Mouse (Mus musculus) hematopoietic stem cell, adult 5-6 weeks (primary cell): Measurements from ENCODE around the gene Itgal. TPM values are rescaled to one million over a fixed set of nuclear protein-coding genes. Genes with fewer than 3 reads are reported as not detected.

ENCODE experiments used
- ATAC-seq, 2 experiments: fragments of 125-278 bp in 1 of 2; replicated peaks in 1 of 2; 2 replicates each; pipeline ENCODE4 v1.8.0; 2016 to 2017; ENCODE audit warnings: inconsistent platforms in 2 of 2, mild to moderate bottlenecking in 2 of 2, moderate number of reproducible peaks in 2 of 2, low read depth in 1 of 2, moderate TSS enrichment in 1 of 2; ENCODE audit not compliant: low FRiP score in 2 of 2, poor library complexity in 2 of 2, severe bottlenecking in 2 of 2, insufficient read depth in 1 of 2, low TSS enrichment in 1 of 2
- total RNA-seq: library from RNA; stranded (forward); fragments of 172-1452, 232-1000 nt; gene quantifications from 2 replicates; pipeline ENCODE4 v1.2.3, GENCODE M21; 2017

The Itgal gene
- total RNA-seq, 1 experiment from 2014 or later: 13.7 TPM

DNA sequence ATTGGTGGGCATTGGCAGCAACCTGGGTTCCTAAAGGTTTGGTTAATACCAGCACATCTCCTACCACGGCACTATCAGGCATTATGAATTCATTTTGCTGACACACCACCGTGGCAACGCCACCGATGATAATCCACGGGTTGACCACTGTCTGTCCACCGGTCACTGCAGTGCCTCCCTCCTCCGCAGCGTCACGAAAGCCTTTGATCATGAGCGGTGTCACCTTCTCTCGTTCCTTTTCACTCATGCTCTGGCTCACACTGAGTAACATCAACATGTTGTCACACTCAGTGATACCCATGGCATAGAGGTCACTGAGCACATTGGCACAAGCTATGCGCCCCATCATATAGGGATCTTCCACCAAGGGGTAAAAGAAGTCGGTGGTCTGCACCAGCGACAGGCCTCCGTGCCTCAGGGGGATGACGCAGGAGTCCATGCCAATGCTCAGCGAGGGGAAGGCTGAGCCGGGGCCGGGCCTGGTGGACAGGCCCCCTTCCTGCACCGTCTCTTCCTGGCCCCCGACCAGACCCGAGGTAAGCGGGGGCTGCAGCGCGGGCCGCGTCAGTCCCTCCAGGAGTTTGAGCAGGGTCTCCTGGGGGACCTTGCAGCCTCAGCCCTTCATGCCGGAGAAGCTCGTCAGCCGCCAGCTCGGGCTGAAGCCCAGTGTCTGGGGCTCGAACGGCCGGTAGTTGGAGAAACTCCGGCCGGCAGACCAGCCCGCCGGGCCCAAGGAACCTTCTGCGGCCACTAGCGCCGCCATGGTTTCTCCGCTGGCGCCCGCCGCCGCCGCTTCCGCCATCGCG, 22.7 kb upstream of the Itgal start:
- ATAC-seq: no peak

DNA sequence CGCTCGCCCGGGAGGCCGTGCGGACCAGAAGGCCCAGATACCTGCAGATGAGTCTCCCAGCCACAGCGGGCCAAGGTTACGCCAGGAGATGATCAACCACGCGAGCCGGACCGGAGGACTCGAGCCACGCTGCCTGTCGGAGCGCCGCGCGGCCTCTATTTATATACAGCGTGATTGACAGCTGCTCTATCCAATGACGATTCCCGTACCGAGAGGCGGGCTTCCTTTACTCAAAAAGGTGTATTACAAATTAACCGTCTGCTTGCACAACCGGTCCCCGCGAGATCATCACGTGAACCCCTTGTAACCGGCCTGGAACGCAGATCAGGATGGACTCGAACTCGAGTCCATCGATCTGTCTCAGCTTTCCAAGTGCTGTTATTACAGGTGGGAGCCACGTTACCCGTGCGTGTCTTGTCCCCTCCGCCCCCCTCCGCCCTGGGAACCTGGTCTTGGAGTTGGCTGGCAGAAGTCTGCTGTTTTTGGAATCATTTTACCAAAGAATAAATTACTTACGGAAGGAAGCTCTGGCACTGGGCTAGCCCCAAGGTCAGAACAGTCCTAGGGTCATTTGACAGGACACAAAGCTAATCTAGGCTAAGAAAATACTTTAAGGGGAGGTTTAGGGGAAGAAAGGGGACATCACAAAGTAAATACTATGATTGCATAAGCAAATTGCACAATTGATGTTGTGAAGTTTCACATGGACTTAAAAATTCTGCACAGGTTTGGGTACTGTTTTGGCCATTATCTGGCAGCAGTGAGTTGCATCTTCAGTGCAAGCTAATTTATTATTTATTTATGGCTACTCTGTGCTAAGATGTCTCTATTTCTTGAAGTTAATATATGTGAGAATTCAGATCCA, 21.9 kb upstream of the Itgal start, which contains the start of gene Sephs2:
Sephs2 (minus strand) TSS at position 131 of the 865 bp plus-strand sequence.
- ATAC-seq: peak; percentile 81 to 84

DNA sequence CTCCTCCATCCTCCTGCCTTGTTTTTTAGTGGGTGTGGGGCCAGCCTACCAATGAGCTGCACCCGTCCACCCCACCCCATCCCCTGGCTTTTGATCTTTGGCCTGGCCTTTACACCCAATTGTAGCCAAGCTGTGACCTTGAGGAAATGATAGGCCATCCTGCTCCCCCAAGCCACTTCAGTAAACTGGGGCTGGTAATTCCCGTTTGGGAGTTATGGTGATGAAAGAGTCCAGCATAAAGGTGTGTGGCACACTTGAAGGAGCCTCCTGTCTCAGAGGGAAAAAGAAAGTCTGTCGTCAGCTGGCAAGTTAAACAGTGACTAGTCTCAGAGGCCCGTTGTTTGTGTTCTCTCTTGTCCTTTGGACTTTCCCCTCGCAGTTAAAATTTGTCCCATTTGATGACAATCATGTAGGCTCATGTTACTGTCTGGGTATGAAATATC, 19.5 kb upstream of the Itgal start:
- ATAC-seq: no peak

DNA sequence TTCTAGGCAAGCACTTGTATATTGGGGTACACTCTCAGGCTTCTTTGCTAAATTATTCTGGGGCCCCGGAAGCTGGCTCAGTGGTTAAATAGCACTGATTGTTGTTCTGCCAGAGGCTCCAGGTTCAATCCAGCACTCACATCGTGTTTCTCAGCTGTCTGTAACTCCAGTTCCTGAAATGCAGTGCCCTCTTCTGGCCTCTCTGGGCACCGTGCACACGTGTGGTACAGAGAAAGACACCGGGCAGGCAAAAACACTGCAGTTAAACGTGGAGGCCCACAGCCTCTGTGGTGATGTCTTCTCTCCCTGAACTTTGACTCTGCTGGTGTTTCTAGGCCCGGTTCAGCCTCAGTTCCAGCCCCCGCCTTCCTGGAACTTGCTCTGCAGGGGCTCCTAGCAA, 17.7 kb upstream of the Itgal start:
- ATAC-seq: peak; percentile 51 to 60

DNA sequence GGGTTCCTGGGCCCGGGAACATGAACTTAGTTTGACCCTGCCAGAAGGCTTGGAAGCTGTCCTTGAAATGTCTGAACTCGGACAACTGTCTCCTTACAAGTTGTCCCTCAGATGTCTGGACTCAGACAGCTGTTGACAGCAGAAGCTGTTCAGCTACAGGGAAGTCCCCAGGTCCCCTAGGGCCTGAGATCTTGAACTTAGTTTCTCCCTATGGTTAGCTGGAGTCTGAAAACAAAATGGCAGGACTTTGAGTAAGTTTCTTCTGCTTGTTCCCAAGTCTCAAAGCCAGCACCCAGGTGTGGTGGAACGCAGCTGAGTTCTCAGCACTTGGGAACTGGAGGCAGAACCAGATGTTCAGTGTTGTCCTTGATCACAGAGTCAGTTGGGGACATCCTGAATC, 16.0 kb upstream of the Itgal start:
- no peak for ATAC-seq

DNA sequence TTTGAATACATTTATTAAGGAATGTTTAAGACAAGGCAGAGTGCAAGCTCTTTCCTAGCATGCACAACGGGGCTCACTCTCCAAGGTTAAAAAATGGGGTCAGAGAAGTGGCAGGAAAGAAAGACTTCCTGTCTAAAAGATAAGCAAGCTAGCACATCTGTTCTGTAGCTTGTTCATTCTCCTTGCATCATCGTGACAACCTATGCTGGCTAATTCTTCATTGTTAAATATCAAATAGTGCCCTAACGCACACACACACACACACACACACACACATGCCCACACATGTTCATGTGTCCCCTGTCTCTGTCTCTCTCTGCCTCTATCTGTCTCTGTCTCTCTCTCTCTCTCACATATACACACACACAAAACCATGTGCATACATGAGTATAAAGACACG, 14.9 kb upstream of the Itgal start:
- peak in 1 of 2 experiments; percentile 62; a peak in 3 of 4 replicates for ATAC-seq

DNA sequence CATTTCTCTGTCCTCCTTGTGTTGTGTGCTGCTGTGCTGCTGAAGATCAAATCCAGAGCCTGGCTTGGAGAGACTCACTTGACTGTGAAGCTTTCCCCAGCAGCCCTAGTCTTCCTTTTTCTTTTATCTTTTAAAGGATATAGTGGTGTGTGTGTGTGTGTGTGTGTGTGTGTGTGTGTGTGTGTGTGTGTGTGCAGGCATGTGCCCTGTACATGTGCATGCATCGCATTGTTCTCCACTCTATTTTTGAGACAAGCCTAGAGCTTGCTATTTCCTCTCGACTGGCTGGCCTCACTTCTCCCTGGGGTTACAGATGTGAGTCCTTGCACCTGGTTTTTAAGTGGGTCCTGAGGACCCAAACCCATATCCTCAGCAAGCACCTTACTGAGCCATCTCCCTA, 13.9 kb upstream of the Itgal start:
- ATAC-seq: no peak

DNA sequence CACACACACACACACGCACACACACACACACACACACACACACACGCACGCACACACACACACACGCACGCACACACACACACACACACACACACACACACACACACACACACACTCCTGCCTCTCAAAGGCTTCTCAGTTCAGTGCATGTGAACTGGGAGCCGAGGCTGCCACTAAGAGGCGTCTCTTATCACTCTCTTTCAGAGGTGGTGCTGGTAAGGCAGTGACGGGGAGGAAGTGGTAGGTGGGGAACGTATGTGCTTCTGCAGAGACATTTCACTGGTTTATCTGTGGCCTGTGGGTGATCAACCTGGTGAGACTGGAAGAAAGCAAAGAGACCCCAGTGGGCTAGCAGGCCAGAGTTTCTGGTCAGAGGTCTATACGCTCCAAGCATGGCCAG, 10.9 kb upstream of the Itgal start:
- ATAC-seq: peak; percentile 19 to 62; a peak in 2 of 4 replicates

DNA sequence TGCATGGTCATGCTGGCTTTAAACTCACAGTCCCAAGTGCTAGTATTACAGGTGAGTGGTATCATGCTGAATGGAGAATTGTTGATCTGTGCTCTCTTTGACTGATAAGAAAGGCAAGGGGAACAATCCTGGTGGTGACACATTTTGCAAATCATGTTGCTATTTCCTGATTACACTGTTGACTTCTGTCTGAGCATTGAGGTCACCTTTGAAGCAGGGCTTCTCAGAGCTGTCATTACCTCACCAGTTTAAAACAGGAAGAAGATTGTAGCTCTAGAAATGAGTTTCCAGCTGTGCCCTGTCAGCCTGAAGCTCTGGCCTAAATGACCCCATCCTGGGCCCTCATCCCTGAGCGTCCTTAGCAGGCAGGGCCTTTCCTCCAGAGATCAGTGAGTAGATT, 8.1 kb upstream of the Itgal start:
- ATAC-seq: peak; percentile 24 to 76; a peak in 2 of 4 replicates

DNA sequence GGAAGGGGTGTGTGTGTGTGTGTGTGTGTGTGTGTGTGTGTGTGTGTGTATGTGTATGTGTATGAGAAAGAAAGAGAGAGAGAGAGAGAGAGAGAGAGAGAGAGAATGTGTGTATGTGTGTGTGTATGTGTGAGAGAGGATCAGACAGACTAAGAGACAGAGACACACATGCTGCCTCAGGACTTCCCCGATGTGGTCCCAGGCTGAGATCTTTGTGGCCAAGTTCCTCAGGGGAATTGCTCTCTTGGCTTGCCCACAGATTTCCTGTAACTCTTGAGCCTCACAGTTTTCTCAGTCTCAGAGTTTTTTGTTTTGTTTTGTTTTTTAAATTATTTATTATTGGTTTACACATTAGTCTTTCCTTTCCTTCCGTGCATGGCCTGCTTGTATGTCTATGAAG, 6.8 kb upstream of the Itgal start:
- no peak for ATAC-seq

DNA sequence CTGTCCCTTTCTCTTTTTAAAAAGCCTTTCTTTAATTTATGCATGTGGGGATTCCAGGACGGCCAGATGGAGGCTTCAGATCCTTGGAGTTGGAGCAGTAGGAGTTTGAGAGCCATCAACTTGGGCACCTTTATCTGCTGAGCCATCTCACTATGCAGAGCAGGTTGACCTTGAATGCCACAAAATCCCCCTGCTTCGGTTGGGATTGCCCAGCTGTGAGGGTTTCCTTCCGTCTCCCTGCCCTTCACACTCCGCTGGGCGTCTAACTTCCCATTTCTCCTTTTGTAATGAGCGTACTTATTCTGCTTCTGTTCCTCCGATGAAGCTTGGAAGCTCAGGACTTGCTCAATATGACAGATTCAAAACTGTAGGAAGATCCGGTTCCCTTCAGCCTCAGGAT, 5.9 kb upstream of the Itgal start:
- ATAC-seq: peak; percentile 43 to 44

DNA sequence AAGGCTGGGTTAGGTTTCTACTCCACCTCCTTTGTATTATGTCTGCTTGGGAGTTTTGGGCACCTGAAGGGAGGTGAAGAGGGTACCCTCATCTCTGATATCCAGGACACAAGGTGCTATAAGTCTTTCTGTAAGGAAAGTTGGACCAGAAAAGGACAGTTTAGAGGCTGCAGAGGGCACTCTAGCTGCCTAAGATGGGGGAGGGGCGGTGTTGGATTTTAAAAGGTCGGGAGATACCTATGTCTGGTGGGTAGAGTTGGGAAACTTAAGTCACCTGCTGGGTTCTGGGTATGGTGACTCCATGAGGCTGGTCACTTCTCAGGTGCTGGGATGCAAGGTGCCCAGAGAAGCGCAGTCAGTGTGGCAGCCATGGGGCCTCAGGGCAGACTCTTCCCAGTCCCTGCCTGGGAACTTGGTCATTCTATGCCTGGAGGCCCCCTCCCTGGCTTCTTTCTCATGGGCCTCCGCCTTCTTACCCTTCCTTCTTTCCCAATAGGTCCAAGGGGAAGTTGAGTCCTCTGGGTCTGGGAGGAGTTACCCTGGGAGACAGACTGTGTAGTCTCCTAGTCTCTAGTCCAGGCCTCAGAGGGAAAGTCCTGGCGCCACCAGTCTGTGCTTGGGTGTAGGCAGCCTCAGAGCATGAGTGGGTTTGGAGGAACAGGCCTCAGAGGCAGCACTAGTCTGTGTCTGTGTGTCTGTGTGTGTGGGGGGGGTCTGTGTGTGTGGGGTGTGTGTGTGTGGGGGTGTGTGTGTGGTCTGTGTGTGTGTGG, 911 bp downstream of the Itgal start:
- peak in 1 of 2 experiments; percentile 23; a peak in 1 of 4 replicates for ATAC-seq

DNA sequence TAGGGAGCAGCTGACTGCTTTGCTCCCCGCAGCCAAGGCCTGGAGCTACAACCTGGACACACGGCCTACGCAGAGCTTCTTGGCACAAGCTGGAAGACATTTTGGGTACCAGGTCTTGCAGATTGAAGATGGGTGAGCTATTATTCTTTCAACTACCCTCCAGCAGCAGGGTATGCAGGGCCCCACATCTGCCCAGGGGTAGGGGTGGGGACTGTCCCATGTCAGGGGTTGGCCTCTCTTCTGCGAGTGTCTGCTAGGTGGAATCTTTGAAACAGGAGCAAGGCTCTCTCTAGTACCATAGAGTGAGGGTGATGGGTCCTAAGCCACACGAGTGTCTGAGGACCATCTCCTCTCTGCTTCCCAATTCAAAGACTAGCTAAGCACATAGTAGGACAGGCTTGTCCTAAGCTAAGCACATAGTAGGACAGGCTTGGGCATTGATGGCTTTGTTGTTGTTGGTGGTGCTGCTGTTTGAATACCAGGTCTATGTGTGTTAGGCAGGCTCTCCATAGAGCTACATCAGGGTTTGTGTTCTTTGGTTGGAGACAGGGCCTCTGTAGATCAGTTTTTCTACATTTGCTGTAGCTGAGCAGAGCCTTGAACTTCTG, 1.6 kb downstream of the Itgal start:
- ATAC-seq: no peak

DNA sequence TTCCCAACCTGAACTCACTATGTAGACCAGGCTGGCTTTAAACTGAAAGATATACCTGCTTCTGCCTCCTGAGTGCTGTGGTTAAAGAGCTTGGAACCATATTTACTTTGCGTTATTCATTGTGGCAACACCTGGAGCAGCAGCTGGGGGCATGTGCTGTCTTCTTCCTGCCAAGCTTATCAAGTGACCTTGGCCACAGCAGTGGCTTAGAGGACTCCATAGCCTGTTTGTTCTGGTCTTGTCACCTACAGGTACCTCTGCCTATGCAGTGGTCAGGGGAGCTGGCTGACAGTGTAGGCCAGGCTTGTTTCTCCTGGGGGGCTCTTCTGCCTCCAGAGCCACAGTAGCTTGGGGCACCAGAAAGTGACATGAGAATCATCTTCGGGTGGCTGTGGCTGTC, 12.4 kb downstream of the Itgal start:
- no peak for ATAC-seq

DNA sequence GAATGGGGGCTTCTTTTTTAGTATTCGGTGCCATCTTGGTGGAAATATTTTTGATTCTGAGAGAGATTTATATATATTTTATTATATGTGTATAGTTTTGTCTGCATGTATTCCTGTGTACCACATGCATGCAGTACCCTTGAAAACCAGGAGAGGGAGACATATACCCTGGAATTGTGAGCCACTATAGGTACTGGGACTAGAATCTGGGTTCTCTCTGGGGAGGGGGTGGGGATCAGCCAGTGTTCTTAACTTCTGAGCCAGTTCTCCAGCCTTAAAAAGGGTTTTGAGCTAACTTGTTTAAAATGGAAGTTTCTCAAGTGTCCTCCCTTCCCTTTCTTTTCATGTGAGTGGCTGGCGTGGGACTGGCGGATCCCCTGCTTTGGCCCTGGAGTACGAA, 12.8 kb downstream of the Itgal start:
- ATAC-seq: peak in 1 of 2 experiments; percentile 49; a peak in 1 of 4 replicates

DNA sequence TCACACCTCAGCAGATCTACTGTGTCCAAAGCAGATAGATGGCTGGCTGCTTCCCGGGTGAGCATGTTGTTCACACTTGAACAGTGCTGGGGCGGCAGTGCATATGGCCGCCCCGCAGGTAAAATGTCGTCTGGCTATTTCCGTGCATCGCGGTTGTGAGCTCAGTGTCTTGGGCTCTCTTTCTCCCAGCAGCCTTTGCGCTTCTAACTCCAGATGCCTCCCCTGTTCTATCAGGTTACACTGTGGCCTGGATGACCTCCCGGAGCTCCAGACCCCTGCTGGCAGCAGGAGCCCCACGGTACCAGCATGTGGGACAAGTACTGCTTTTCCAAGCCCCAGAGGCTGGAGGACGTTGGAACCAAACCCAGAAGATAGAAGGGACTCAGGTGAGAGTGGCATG, 13.9 kb downstream of the Itgal start:
- no peak for ATAC-seq

DNA sequence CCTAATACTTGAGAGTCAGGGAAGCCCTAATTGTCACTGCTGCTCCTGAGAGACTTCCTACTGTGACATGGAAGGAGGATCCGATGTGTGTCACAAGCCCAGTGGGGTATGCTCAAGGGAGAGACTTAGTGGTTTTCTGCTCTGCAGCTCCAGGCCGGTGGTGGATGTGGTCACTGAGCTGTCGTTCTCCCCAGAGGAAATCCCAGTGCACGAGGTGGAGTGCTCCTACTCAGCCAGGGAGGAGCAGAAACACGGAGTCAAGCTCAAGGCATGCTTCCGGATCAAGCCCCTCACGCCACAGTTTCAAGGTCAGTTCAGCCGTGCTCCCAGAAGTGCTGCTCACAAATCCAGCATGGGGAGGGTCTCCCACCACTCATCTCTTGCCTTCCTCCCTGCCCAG, 17.9 kb downstream of the Itgal start:
- peak; percentile 17 to 32; a peak in 1 of 4 replicates for ATAC-seq
